Mouse (Mus musculus) C2C12 (cell line): ENCODE data around the gene 4933416C03Rik. TPM values are rescaled to one million over a fixed set of nuclear protein-coding genes. Genes with fewer than 3 reads are reported as not detected.

Experiments used
- H3K27me3 ChIP-seq: one replicate; pipeline ENCODE4 v1.6.1; 2011; ENCODE audit not compliant: control insufficient read depth, insufficient read depth, insufficient read length
- H3K36me3 ChIP-seq: one replicate; pipeline ENCODE4 v1.6.1; 2011; ENCODE audit not compliant: control insufficient read depth, insufficient read depth
- H3K4me3 ChIP-seq: one replicate; pipeline ENCODE4 v1.5.1; 2011; ENCODE audit warnings: mild to moderate bottlenecking, control low read depth; ENCODE audit not compliant: poor library complexity, insufficient read depth, severe bottlenecking
- H3K79me2 ChIP-seq: one replicate; pipeline ENCODE4 v1.6.1; 2011; ENCODE audit not compliant: control insufficient read depth, insufficient read depth
- H3K79me3 ChIP-seq: one replicate; pipeline ENCODE4 v1.6.1; 2011; ENCODE audit warnings: low read depth, control low read depth
- H3ac ChIP-seq: one replicate; pipeline ENCODE3; 2011; ENCODE audit warnings: low read depth; ENCODE audit not compliant: control insufficient read depth, insufficient read length
- CEBPB ChIP-seq: IDR thresholded peaks from one replicate; pipeline ENCODE4 v1.6.1; 2011; ENCODE audit warnings: low read depth, mild to moderate bottlenecking, control low read depth, moderate library complexity
- CTCF ChIP-seq: IDR thresholded peaks from one replicate; pipeline ENCODE4 v1.5.1; 2011; ENCODE audit not compliant: control insufficient read depth, insufficient read depth, insufficient read length
- FOSL1 ChIP-seq: IDR thresholded peaks from one replicate; pipeline ENCODE4 v1.8.0; 2011; ENCODE audit warnings: mild to moderate bottlenecking, low read length; ENCODE audit not compliant: poor library complexity, insufficient read depth, severe bottlenecking
- MAX ChIP-seq: IDR thresholded peaks from one replicate; pipeline ENCODE4 v1.6.1; 2011; ENCODE audit warnings: mild to moderate bottlenecking, control low read depth
- MYOD1 ChIP-seq: IDR thresholded peaks from one replicate; pipeline ENCODE4 v1.6.1; 2011; ENCODE audit warnings: low read depth; ENCODE audit not compliant: control insufficient read depth, insufficient read length
- MYOG ChIP-seq: IDR thresholded peaks from one replicate; pipeline ENCODE4 v1.6.1; 2011; ENCODE audit not compliant: control insufficient read depth, insufficient read length; ENCODE audit errors: extremely low read depth
- USF1 ChIP-seq: IDR thresholded peaks from one replicate; pipeline ENCODE4 v1.6.1; 2011; ENCODE audit warnings: low read depth, mild to moderate bottlenecking, control low read depth, moderate library complexity
- polyA plus RNA-seq: library from polyadenylated mRNA; unstranded; fragments of >200 nt; fragmentation: generic; extraction: Trizol; gene quantifications from one replicate; pipeline ENCODE4 v1.2.1, GENCODE M21; 2012; ENCODE audit warnings: missing spikeins

Gene 4933416C03Rik
- polyA plus RNA-seq, 1 experiment = not detected

DNA sequence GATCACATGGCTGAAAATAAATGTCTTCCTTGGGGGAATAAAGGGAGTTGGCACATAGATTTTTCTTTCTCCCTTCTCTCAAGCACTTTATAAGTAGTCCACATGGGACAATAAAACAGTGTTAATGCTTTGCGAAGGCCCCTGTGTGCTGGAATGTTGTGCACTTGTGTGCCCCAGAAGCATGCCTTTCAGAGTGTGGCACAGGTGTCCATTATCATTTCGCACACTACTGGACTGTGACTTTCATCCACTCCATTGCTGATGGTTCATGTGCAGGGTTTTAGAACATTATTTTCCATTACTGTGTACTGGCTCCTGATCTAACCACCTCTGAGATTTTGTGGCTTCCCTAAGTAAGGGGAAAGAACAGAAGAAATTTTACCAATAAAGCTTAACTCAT is 10.1 kb upstream of the 4933416C03Rik start:
- Histone ChIP-seq H3K79me2 (no peaks in the 10 kb centered on the region), H3K4me3 (no peak overlapping the region)

DNA sequence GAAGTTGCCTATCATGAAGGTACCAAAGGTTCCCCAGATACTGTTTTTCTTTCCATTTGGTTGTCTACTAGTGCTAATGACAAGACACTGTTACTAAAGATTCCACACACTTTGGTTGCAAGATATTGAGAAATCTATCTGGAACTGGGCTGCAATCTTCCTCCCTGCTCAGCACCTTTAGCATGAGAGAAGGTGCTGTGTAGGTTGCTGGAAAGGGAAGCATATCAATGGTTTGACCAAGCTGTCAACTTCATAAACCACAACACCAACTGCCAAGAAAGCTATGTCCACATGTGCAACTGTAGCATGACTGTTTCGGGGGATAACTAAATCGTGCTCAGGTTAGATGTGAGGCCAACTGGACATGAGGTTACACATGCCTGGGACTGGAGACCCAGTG is 7.7 kb upstream of the 4933416C03Rik start:
- no peak for TF ChIP-seq FOSL1
- no peak for TF ChIP-seq MYOD1
- TF ChIP-seq CTCF = no peak
- TF ChIP-seq USF1 = no peak
- TF ChIP-seq MYOG = no peak
- TF ChIP-seq CEBPB = no peak
- no peak for TF ChIP-seq MAX
- H3K79me3 ChIP-seq = no peaks in the 10 kb centered on the region
- no peak overlapping the region for H3ac ChIP-seq
- H3K4me3 ChIP-seq = no peak overlapping the region
- no peaks in the 10 kb centered on the region for H3K79me2 ChIP-seq
- H3K27me3 ChIP-seq = no peaks in the 10 kb centered on the region
- no peaks in the 10 kb centered on the region for H3K36me3 ChIP-seq

More for the DNA sequence above, 10.1 kb upstream of the 4933416C03Rik start:
- Histone ChIP-seq H3K79me3 (no peaks in the 10 kb centered on the region), H3K27me3 (no peaks in the 10 kb centered on the region), H3K36me3 (no peaks in the 10 kb centered on the region), H3ac (no peak overlapping the region)
- TF ChIP-seq FOSL1 = no peak
- no peak for TF ChIP-seq CEBPB
- no peak for TF ChIP-seq CTCF
- no peak for TF ChIP-seq MYOG
- TF ChIP-seq USF1 = no peak
- no peak for TF ChIP-seq MYOD1
- no peak for TF ChIP-seq MAX

DNA sequence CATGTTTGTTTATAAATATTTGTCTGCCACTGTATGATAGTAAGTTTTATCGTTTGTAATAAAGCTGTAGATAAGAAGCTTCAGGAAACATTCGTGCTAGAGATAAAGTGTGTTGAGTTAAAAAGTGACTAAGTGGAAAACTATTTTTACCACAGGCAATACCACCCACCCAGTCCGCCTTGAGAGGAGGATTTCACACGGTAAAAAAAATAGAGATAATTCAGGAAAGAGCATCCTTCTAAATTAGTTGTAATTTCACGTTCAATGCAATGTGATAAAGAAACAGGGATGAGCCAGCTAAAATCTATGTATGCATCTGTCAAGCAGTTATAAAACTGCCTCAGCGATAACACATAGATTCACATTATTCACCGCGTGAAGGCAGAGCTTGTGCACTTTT is 3.3 kb upstream of the 4933416C03Rik start:
- Histone ChIP-seq H3K4me3 (no peak overlapping the region), H3K79me2 (no peaks in the 10 kb centered on the region), H3K79me3 (no peaks in the 10 kb centered on the region), H3K36me3 (no peaks in the 10 kb centered on the region), H3K27me3 (no peaks in the 10 kb centered on the region), H3ac (no peak overlapping the region)
- TF ChIP-seq FOSL1 (no peak), CEBPB (no peak), MYOD1 (no peak), MYOG (no peak), MAX (no peak), USF1 (no peak), CTCF (no peak)

GRCm38 (mm10) chr10:116115881-116116677 is 2.4 kb upstream of the 4933416C03Rik start:
- H3K79me2 ChIP-seq = no peaks in the 10 kb centered on the region
- no peaks in the 10 kb centered on the region for H3K79me3 ChIP-seq
- no peaks in the 10 kb centered on the region for H3K36me3 ChIP-seq
- no peak overlapping the region for H3ac ChIP-seq
- no peaks in the 10 kb centered on the region for H3K27me3 ChIP-seq
- TF ChIP-seq CEBPB (no peak), CTCF (no peak), MAX (no peak), FOSL1 (no peak)
- H3K4me3 ChIP-seq = no peak overlapping the region

GRCm38 (mm10) chr10:116112868-116113267 is 849 bp downstream of the 4933416C03Rik start:
- Histone ChIP-seq H3K79me3 (no peaks in the 10 kb centered on the region), H3K79me2 (no peaks in the 10 kb centered on the region), H3ac (no peak overlapping the region), H3K27me3 (no peaks in the 10 kb centered on the region), H3K4me3 (no peak overlapping the region), H3K36me3 (no peaks in the 10 kb centered on the region)
- TF ChIP-seq FOSL1 (no peak), MYOD1 (no peak), USF1 (no peak), CTCF (no peak)

DNA sequence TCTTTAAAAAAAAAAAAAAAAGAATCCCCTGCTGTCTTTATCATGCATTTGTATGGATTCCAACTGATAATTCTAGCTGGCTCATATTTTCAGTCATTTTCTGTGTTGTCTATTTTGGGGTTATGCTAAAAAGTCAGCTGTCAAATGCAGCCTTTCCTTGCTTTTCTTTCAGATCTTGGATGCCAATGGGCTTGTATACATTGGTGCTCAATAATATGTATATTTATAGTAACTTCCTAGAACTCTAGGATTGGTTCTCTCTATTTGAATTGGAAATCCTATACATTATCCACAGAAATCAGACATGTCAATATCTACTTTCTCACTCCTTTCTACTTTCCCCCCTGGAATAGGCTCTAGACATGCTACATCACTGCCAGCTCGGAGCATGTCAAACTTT is 5.0 kb downstream of the 4933416C03Rik start:
- H3K27me3 ChIP-seq = no peaks in the 10 kb centered on the region
- TF ChIP-seq MYOG (no peak), CEBPB (no peak), USF1 (no peak), MYOD1 (no peak), CTCF (no peak), MAX (no peak), FOSL1 (no peak)
- no peaks in the 10 kb centered on the region for H3K79me2 ChIP-seq
- H3K79me3 ChIP-seq = no peaks in the 10 kb centered on the region
- no peaks in the 10 kb centered on the region for H3K36me3 ChIP-seq
- H3K4me3 ChIP-seq = no peak overlapping the region
- H3ac ChIP-seq = no peak overlapping the region
